Mouse (Mus musculus) stomach, postnatal 0 days (tissue): ENCODE data around the gene Mapkapk3. TPM values are rescaled to one million over a fixed set of nuclear protein-coding genes. Genes with fewer than 3 reads are reported as not detected.
"Not testable (repeated sequence)": the region's sequence is repeated elsewhere in the genome, so short reads cannot be mapped to it uniquely, and the experiment has no call there.

ENCODE experiments used
- ATAC-seq: fragments of 200-750 bp; cut with Nextera tagmentation; 2 replicates; pipeline ENCODE4 v1.8.0; 2017; ENCODE audit not compliant: low FRiP score, low TSS enrichment
- DNase-seq: peaks from one replicate; pipeline ENCODE4 v3.0.0-alpha.2; 2016; ENCODE audit warnings: low spot score
- H3K27ac ChIP-seq: fragments of 300-500 bp; sonication (generic); replicated peaks from 2 replicates; pipeline ENCODE4 v1.5.1; 2014; ENCODE audit warnings: mild to moderate bottlenecking, control low read depth
- H3K27me3 ChIP-seq: fragments of 300-500 bp; sonication (generic); 2 replicates; pipeline ENCODE4 v1.6.1; 2014; ENCODE audit warnings: low read length; ENCODE audit not compliant: control insufficient read depth, insufficient read depth
- H3K36me3 ChIP-seq: fragments of 300-500 bp; sonication (generic); 2 replicates; pipeline ENCODE4 v1.6.1; 2014; ENCODE audit warnings: low read length, mixed read lengths; ENCODE audit not compliant: control insufficient read depth, insufficient read depth
- H3K4me1 ChIP-seq: fragments of 300-500 bp; sonication (generic); replicated peaks from 2 replicates; pipeline ENCODE4 v1.6.1; 2014; ENCODE audit warnings: antibody characterized with exemption; ENCODE audit not compliant: control insufficient read depth, insufficient read depth
- H3K4me2 ChIP-seq: fragments of 300-500 bp; sonication (generic); replicated peaks from 2 replicates; pipeline ENCODE4 v1.6.1; 2014; ENCODE audit warnings: low read depth, mild to moderate bottlenecking, control low read depth, moderate library complexity
- H3K4me3 ChIP-seq: fragments of 300-500 bp; sonication (generic); 2 replicates; pipeline ENCODE4 v1.5.1; 2014; ENCODE audit warnings: low read depth, low read length, control low read depth
- H3K9ac ChIP-seq: fragments of 300-500 bp; sonication (generic); 2 replicates; pipeline ENCODE4 v1.6.1; 2014; ENCODE audit warnings: mild to moderate bottlenecking, low read length, control low read depth, mixed read lengths
- H3K9me3 ChIP-seq: fragments of 300-500 bp; sonication (generic); 2 replicates; pipeline ENCODE4 v1.6.1; 2016; ENCODE audit warnings: low read length; ENCODE audit not compliant: control insufficient read depth
- CTCF ChIP-seq: IDR thresholded peaks from 2 replicates; pipeline ENCODE4 v1.5.1; 2016; ENCODE audit warnings: antibody characterized with exemption, low read depth, mild to moderate bottlenecking, moderate library complexity
- EP300 ChIP-seq: optimal IDR thresholded peaks from 2 replicates; pipeline ENCODE3; 2016; ENCODE audit warnings: antibody characterized with exemption
- WGBS: fragments of 180-500 bp; shearing (Covaris S2); extraction: QIAGEN DNeasy Blood & Tissue Kit; methylation state at CpG from one replicate; pipeline ENCODE4 v1.1.7; 2014; 5-methylcytosine and 5-hydroxymethylcytosine counted together
- polyA plus RNA-seq: library from polyadenylated mRNA; unstranded; fragments of >200 nt; fragmentation: Nextera tagmentation; extraction: Ambion mirVana; gene quantifications from 2 replicates; pipeline ENCODE4 v1.2.1, GENCODE M21; 2015

Mapkapk3 gene
- polyA plus RNA-seq, 1 experiment from 2014 or later: 32.0 TPM

DNA sequence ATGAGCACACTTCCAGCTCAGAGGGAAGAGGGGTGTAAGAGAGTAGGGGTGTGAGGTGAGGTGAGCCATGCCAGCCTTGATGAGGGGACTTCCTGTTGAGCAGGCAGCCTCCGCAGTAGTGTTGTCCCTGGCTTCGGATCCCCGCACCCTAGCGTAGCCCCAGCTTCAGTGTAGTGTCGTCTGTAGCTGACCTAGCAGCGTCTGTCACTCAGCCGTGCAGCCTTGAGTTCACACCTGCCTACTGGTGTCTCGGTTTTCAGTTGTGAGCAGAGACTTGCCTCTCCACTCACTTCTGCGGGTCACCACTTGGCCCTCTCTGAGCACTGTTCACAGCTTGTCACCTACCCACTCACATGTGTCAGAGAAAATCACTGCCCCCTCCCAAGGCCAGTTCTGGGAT, 19.5 kb upstream of the Mapkapk3 start:
- TF ChIP-seq CTCF: no peak
- no peak for TF ChIP-seq EP300
- 70% methylated on average over 9 of the region's 9 CpGs for WGBS
- H3K36me3 ChIP-seq: no peaks in the 10 kb centered on the region
- peaks cover 12% of the 10 kb centered on the region for H3K4me1 ChIP-seq
- H3K4me2 ChIP-seq: no peak overlapping the region
- H3K9ac ChIP-seq: no peak overlapping the region
- no peak for ATAC-seq
- H3K9me3 ChIP-seq: no peaks in the 10 kb centered on the region
- no peak overlapping the region for H3K4me3 ChIP-seq
- no peaks in the 10 kb centered on the region for H3K27me3 ChIP-seq
- DNase-seq: no peak
- H3K27ac ChIP-seq: no peak overlapping the region

DNA sequence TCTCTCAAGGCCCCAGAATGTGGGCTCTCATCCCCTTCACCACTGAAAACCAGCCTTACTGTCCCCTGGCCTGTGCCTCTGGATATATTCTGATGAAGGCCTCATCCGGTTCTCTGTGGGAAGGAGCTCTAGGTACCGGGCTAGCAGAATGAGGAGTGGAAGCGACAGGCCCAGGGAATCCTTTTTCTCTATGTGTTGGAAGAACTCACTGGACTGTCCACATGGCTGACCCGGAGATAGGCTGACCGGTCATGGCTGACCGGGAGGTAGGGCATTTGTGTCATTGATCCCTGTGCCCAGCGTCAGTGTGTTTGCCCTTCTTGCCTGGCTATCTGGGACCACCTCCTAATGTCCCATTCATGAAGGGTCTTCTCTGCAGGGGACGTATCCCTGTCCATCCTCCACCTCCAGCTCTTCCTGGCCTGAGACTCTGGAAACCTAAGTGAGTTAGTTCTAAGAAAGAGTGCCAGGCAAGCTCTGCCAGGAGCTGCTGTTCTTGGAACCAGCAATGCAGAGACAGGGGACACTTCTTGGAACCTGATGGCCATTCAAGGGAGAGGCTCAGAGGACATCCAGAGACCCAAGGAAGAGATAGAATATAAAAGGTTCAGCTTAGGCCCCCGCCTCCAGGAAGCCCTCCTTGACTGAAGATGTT, 18.8 kb upstream of the Mapkapk3 start:
- 0 out of 2 replicates have a peak overlapping the region, but pooled peaks have one; percentile 4 for H3K9ac ChIP-seq
- ATAC-seq (no peak), DNase-seq (no peak)
- peaks cover 12% of the 10 kb centered on the region for H3K4me1 ChIP-seq
- 73% methylated on average over 9 of the region's 9 CpGs for WGBS
- no peak for TF ChIP-seq CTCF
- TF ChIP-seq EP300: no peak
- H3K27me3 ChIP-seq: no peaks in the 10 kb centered on the region
- H3K36me3 ChIP-seq: no peaks in the 10 kb centered on the region
- no peak overlapping the region for H3K4me2 ChIP-seq
- peak overlapping the region; percentile 88 for H3K27ac ChIP-seq
- H3K4me3 ChIP-seq: no peak overlapping the region
- H3K9me3 ChIP-seq: no peaks in the 10 kb centered on the region

- 15% methylated on average over 12 of the region's 12 CpGs for WGBS
- Histone ChIP-seq H3K4me1 (peaks cover 12% of the 10 kb centered on the region), H3K27ac (peak overlapping the region; percentile 88), H3K27me3 (no peaks in the 10 kb centered on the region), H3K9ac (peak overlapping the region; percentile 43; the same call in 1 of the 2 replicates), H3K4me3 (no peak overlapping the region), H3K9me3 (no peaks in the 10 kb centered on the region), H3K4me2 (peak overlapping the region; percentile 20; the same call in 1 of the 2 replicates), H3K36me3 (no peaks in the 10 kb centered on the region)
- TF ChIP-seq EP300 (no peak), CTCF (no peak)
- ATAC-seq (peak; percentile 63), DNase-seq (peak; percentile 84)
Measured at GRCm38 (mm10) chr9:107307886-107308285, 18.2 kb upstream of the Mapkapk3 start.

GRCm38 (mm10) chr9:107307099-107307872, 17.6 kb upstream of the Mapkapk3 start:
- WGBS: 51% methylated on average over 11 of the region's 11 CpGs
- H3K36me3 ChIP-seq: peaks cover 3% of the 10 kb centered on the region; the same call in 1 of the 2 replicates
- H3K9ac ChIP-seq: peak overlapping the region; percentile 43; the same call in 1 of the 2 replicates
- 0 out of 2 replicates have a peak, but pooled peaks have one; percentile 2 for ATAC-seq
- no peaks in the 10 kb centered on the region for H3K27me3 ChIP-seq
- peaks cover 12% of the 10 kb centered on the region; the same call in 1 of the 2 replicates for H3K4me1 ChIP-seq
- H3K27ac ChIP-seq: peak overlapping the region; percentile 88
- H3K4me3 ChIP-seq: no peak overlapping the region
- DNase-seq: no peak
- H3K9me3 ChIP-seq: no peaks in the 10 kb centered on the region
- TF ChIP-seq CTCF (peak; percentile 25; the same call in 1 of the 2 replicates), EP300 (no peak)
- H3K4me2 ChIP-seq: peak overlapping the region; percentile 20; the same call in 1 of the 2 replicates

DNA sequence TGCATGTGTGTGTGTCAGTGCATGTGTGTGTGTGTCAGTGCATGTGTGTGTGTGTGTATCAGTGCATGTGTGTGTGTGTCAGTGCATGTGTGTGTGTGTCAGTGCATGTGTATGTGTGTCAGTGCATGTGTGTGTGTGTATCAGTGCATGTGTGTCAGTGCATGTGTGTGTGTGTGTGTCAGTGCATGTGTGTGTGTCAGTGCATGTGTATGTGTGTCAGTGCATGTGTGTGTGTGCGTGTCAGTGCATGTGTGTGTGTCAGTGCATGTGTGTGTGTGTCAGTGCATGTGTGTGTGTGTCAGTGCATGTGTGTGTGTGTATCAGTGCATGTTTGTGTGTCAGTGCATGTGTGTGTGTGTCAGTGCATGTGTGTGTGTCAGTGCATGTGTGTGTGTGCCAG, 17.0 kb upstream of the Mapkapk3 start:
- H3K4me3 ChIP-seq, H3K36me3 ChIP-seq, H3K9me3 ChIP-seq, ATAC-seq, H3K27ac ChIP-seq, H3K27me3 ChIP-seq, H3K4me2 ChIP-seq, H3K9ac ChIP-seq, DNase-seq: not testable (repeated sequence)
- H3K4me1 ChIP-seq: peaks cover 12% of the 10 kb centered on the region; the same call in 1 of the 2 replicates
- 90% methylated on average over 1 of the region's 1 CpGs for WGBS
